In genomic region chr3:130073085-130073484, GRCm38 (mm10) we compare ENCODE assay signal across 10 mouse cellular contexts. TPM values are rescaled to one million over a fixed set of nuclear protein-coding genes. Genes with fewer than 3 reads are reported as not detected.
DNase-seq lines count a peak whose midpoint lies in the region; ATAC-seq and TF ChIP-seq lines count a peak whose summit lies in the region.
"Had no signal": no experiment of that assay in that cellular context is flagged by ENCODE, and none has a peak within 500 bp of the region (broad histone marks: within the 10 kb centered on the region; RNA-seq: fewer than 3 reads in every experiment).

No protein-coding gene starts in this region.

- no peak for TF ChIP-seq CTCF in gastrocnemius, adult 2 months (IDR thresholded peaks at IDR 0.05)
- no peak for TF ChIP-seq CTCF in lung, postnatal 0 days (IDR thresholded peaks at IDR 0.05)

- no peak overlapping the region for H3K9ac ChIP-seq in lung, postnatal 0 days (replicated peaks; ENCODE audit: low read depth)

- ATAC-seq in common myeloid progenitor, adult 5-6 weeks (replicated peaks; ENCODE audit: low read depth, poor library complexity, severe bottlenecking) = peak; percentile 96
- peak; percentile 72 for ATAC-seq in lung, postnatal 0 days
- no peak for ATAC-seq in erythroblast, adult 5-6 weeks (replicated peaks; ENCODE audit: low FRiP score, poor library complexity, severe bottlenecking)

- 42% methylated on average over 10 of the region's 10 CpGs for WGBS in lung, postnatal 0 days

- intact Hi-C loops in gastrocnemius, adult 2 months (cut with DNase I) = no loop called here

- peak; percentile 55 for DNase-seq in gastrocnemius, adult 2 months
- DNase-seq in gastrocnemius, adult 8-10 months (ENCODE audit: low spot score in 2 of 2) = no peak
- DNase-seq in 3T3-L1 (ENCODE audit: low read depth, low spot score) = peak; percentile 76
- peak; percentile 70 for DNase-seq in lung, postnatal 0 days (ENCODE audit: low spot score)
- no peak for DNase-seq in right cerebral cortex, postnatal 25 days
- DNase-seq in cerebellum, adult 11-12 months = no peak
- DNase-seq: gastrocnemius, postnatal 36 days; kidney, adult 11 months had no signal

- peak overlapping the region; percentile 34 for H3K4me3 ChIP-seq in gastrocnemius, adult 2 months
- no peak overlapping the region for H3K4me3 ChIP-seq in lung, postnatal 0 days (ENCODE audit: low read depth, low read length)

- no peak for TF ChIP-seq EP300 in lung, postnatal 0 days (IDR thresholded peaks at IDR 0.05)

- no peaks in the 10 kb centered on the region for H3K36me3 ChIP-seq in lung, postnatal 0 days (ENCODE audit: insufficient read depth, low read length)

- no peaks in the 10 kb centered on the region for H3K4me1 ChIP-seq in lung, postnatal 0 days (ENCODE audit: insufficient read depth, low read depth, low read length)

- H3K4me2 ChIP-seq in lung, postnatal 0 days (replicated peaks; ENCODE audit: low read depth, low read length) = no peak overlapping the region; the same call in 1 of the 2 replicates

- no peaks in the 10 kb centered on the region for H3K27me3 ChIP-seq in lung, postnatal 0 days (replicated peaks; ENCODE audit: insufficient read depth, low read length)

- no peak overlapping the region for H3K27ac ChIP-seq in gastrocnemius, adult 2 months
- no peak overlapping the region for H3K27ac ChIP-seq in lung, postnatal 0 days (ENCODE audit: low read length)

- no peaks in the 10 kb centered on the region for H3K9me3 ChIP-seq in lung, postnatal 0 days (ENCODE audit: low read length)

RNA-seq across cellular contexts. Expression of gene Sec24b, which starts 11.7 kb away (rescaled TPM):
- 10 to 100 TPM; 24.9 to 28.8 TPM for total RNA-seq in gastrocnemius, adult 2 months (2021)
- total RNA-seq in gastrocnemius, adult 8-10 months (2022) = 10 to 100 TPM; 18.4 to 25.6 (median 21.0) TPM
- 20.2 and 48.5 TPM in 2 replicates for total RNA-seq in common myeloid progenitor, adult 5-6 weeks (2017)
- polyA plus RNA-seq in lung, postnatal 0 days (2015; fragmentation: Nextera tagmentation; extraction: Ambion mirVana) = 21.5 and 21.8 TPM in 2 replicates
- 13.8 and 17.9 TPM in 2 replicates for total RNA-seq in erythroblast, adult 5-6 weeks (2015; ENCODE audit: low replicate concordance)
- 5.7 and 9.3 TPM in 2 replicates for total RNA-seq in erythroblast, adult 5-6 weeks (2017; ENCODE audit: low replicate concordance)

RNA-seq across cellular contexts. Expression of gene Col25a1, which starts 58.2 kb away (rescaled TPM):
- total RNA-seq in gastrocnemius, adult 2 months (2021) = under 1 TPM in 1 of 2 experiments, not detected in 1; 0.06 TPM
- under 1 TPM; 0.05 to 0.13 (median 0.11) TPM for total RNA-seq in gastrocnemius, adult 8-10 months (2022)
- not detected in 2 replicates for total RNA-seq in common myeloid progenitor, adult 5-6 weeks (2017)
- polyA plus RNA-seq in lung, postnatal 0 days (2015; fragmentation: Nextera tagmentation; extraction: Ambion mirVana) = 7.0 and 7.7 TPM in 2 replicates
- total RNA-seq in erythroblast, adult 5-6 weeks (2015; ENCODE audit: low replicate concordance) = not detected in 2 replicates
- total RNA-seq in erythroblast, adult 5-6 weeks (2017; ENCODE audit: low replicate concordance) = 0.09 TPM in 1 of 2 replicates, not detected in the other

Comparison
In these comparisons a context has a peak if more than half of its experiments do, and no peak if none do; other contexts are left out.
1. DNase-seq: peak in gastrocnemius, adult 2 months (single experiment), 3T3-L1 (single experiment) and lung, postnatal 0 days (single experiment); none in gastrocnemius, adult 8-10 months (0 of 2), right cerebral cortex, postnatal 25 days (single experiment) and cerebellum, adult 11-12 months (single experiment).